Mouse (Mus musculus): ENCODE measurements around the gene Gm11007. TPM values are rescaled to one million over a fixed set of nuclear protein-coding genes. Genes with fewer than 3 reads are reported as not detected.

Gene Gm11007
- polyA plus RNA-seq (2017; shearing (Covaris generic)), result 11.4 TPM

DNA sequence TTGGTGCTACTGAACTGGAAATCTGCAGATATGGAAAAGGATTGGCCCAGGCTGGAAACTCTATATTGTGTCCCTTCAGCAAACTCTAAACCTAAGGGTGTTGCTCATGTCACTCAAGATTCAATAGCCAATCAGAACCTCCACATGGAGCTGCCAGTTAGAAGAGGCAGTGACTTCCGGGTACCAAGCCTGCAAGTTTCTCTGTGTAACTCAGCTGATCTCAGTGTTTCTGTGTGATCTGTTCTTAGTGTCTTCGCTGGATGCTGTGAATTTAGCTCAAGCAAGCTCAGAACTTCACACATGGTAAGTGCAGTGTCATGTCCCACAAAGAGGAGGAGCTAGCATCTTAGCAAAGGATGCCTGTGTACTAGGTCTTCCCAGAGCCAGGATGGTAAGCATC lies at the start of gene Gm11007:
Gene Gm11007 (plus strand): TSS at position 301 of the 400 bp plus-strand sequence.

Other genes with a start within 250 kb of the Gm11007 start
- 8.6 TPM for gene Gm4724, start 208.2 kb upstream of the Gm11007 start, polyA plus RNA-seq (2017; shearing (Covaris generic))
- 5.8 TPM for gene Zfp965, start 174.0 kb upstream of the Gm11007 start, polyA plus RNA-seq (2017; shearing (Covaris generic))
- not detected for gene Zfp969, start 59.7 kb downstream of the Gm11007 start, polyA plus RNA-seq (2017; shearing (Covaris generic))
- gene Gm2007, start 97.6 kb downstream of the Gm11007 start, polyA plus RNA-seq (2017; shearing (Covaris generic)), result 11.4 TPM
- not detected for gene Gm14288, start 157.1 kb downstream of the Gm11007 start, polyA plus RNA-seq (2017; shearing (Covaris generic))
- gene Gm6710, start 225.2 kb downstream of the Gm11007 start, polyA plus RNA-seq (2017; shearing (Covaris generic)), result 4.8 TPM

Data from activated CD4-positive, CD25-positive, alpha-beta regulatory T cell, adult 9 weeks (primary cell).